Mouse (Mus musculus): ENCODE data around the gene Brca1. TPM values are rescaled to one million over a fixed set of nuclear protein-coding genes. Genes with fewer than 3 reads are reported as not detected.
"Not testable (repeated sequence)": the region's sequence is repeated elsewhere in the genome, so short reads cannot be mapped to it uniquely, and the experiment has no call there.

Gene Brca1
- polyA plus RNA-seq, 1 experiment from 2014 or later, result 21.0 TPM

- Histone ChIP-seq H3K4me1 (ENCODE audit: insufficient read depth) (no peaks in the 10 kb centered on the region), H3K4me2 (peak overlapping the region; percentile 59), H3K27ac (ENCODE audit: low read depth) (no peak overlapping the region), H3K36me3 (ENCODE audit: insufficient read depth) (peaks cover 23% of the 10 kb centered on the region), H3K27me3 (ENCODE audit: insufficient read depth, low read length) (no peaks in the 10 kb centered on the region), H3K9ac (no peak overlapping the region), H3K4me3 (ENCODE audit: low read depth, low read length) (peak overlapping the region; percentile 42), H3K9me3 (ENCODE audit: low read depth, low read length) (no peaks in the 10 kb centered on the region)
- ATAC-seq (ENCODE audit: insufficient read depth) (no peak), DNase-seq (no peak)
- WGBS, result 75% methylated on average over 4 of the region's 4 CpGs
- no peak for TF ChIP-seq CTCF (IDR thresholded peaks at IDR 0.05; ENCODE audit: low read depth)
These were observed 102.9 kb downstream of the Brca1 start for GRCm38 (mm10) chr11:101448899-101449298.

- peak; percentile 75 for ATAC-seq (ENCODE audit: insufficient read depth)
- peak within 1 kb of the TSS; percentile 42 for H3K4me3 ChIP-seq (ENCODE audit: low read depth, low read length)
- WGBS, result 17% methylated on average over 10 of the region's 10 CpGs
These were observed 103.4 kb downstream of the Brca1 start, which contains the start of gene Ifi35 for GRCm38 (mm10) chr11:101448274-101448746. Ifi35 (plus strand) TSS chr11:101448407.

GRCm38 (mm10) chr11:101447786-101448185, 104.0 kb downstream of the Brca1 start:
- H3K4me3 ChIP-seq (ENCODE audit: low read depth, low read length), result peak overlapping the region; percentile 42; the same call in 1 of the 2 replicates
- ATAC-seq (ENCODE audit: insufficient read depth) (no peak), DNase-seq (no peak)
- no peak for TF ChIP-seq CTCF (IDR thresholded peaks at IDR 0.05; ENCODE audit: low read depth)
- peak overlapping the region; percentile 52; the same call in 1 of the 2 replicates for H3K9ac ChIP-seq
- H3K4me2 ChIP-seq, result peak overlapping the region; percentile 59
- H3K27me3 ChIP-seq (ENCODE audit: insufficient read depth, low read length), result no peaks in the 10 kb centered on the region
- 81% methylated on average over 5 of the region's 5 CpGs for WGBS
- peaks cover 33% of the 10 kb centered on the region for H3K36me3 ChIP-seq (ENCODE audit: insufficient read depth)
- H3K27ac ChIP-seq (ENCODE audit: low read depth), result no peak overlapping the region
- H3K4me1 ChIP-seq (ENCODE audit: insufficient read depth), result no peaks in the 10 kb centered on the region
- no peaks in the 10 kb centered on the region for H3K9me3 ChIP-seq (ENCODE audit: low read depth, low read length)

More at GRCm38 (mm10) chr11:101448274-101448746, 103.4 kb downstream of the Brca1 start, which contains the start of gene Ifi35:
- Histone ChIP-seq H3K4me2 (peak within 1 kb of the TSS; percentile 59), H3K9me3 (ENCODE audit: low read depth, low read length) (no peaks in the 10 kb centered on the region), H3K9ac (peak within 1 kb of the TSS; percentile 52), H3K27me3 (ENCODE audit: insufficient read depth, low read length) (no peaks in the 10 kb centered on the region), H3K27ac (ENCODE audit: low read depth) (peak within 1 kb of the TSS; percentile 76), H3K36me3 (ENCODE audit: insufficient read depth) (peaks cover 29% of the 10 kb centered on the region), H3K4me1 (ENCODE audit: insufficient read depth) (no peaks in the 10 kb centered on the region)
- TF ChIP-seq CTCF (IDR thresholded peaks at IDR 0.05; ENCODE audit: low read depth), result no peak
- peak; percentile 88 for DNase-seq

- not testable (repeated sequence) for H3K4me2 ChIP-seq; DNase-seq; H3K9ac ChIP-seq; H3K27me3 ChIP-seq (ENCODE audit: insufficient read depth, low read length); ATAC-seq (ENCODE audit: insufficient read depth); H3K4me1 ChIP-seq (ENCODE audit: insufficient read depth); H3K9me3 ChIP-seq (ENCODE audit: low read depth, low read length); H3K4me3 ChIP-seq (ENCODE audit: low read depth, low read length); H3K27ac ChIP-seq (ENCODE audit: low read depth)
- 86% methylated on average over 8 of the region's 8 CpGs for WGBS
- H3K36me3 ChIP-seq (ENCODE audit: insufficient read depth), result peaks cover 33% of the 10 kb centered on the region
These were observed 104.9 kb downstream of the Brca1 start for GRCm38 (mm10) chr11:101446860-101447259.

GRCm38 (mm10) chr11:101446319-101446718, 105.4 kb downstream of the Brca1 start:
- H3K4me2 ChIP-seq, result no peak overlapping the region
- no peaks in the 10 kb centered on the region for H3K4me1 ChIP-seq (ENCODE audit: insufficient read depth)
- H3K9ac ChIP-seq, result no peak overlapping the region
- DNase-seq (no peak), ATAC-seq (ENCODE audit: insufficient read depth) (no peak)
- H3K9me3 ChIP-seq (ENCODE audit: low read depth, low read length), result no peaks in the 10 kb centered on the region
- H3K36me3 ChIP-seq (ENCODE audit: insufficient read depth), result peaks cover 33% of the 10 kb centered on the region
- no peaks in the 10 kb centered on the region for H3K27me3 ChIP-seq (ENCODE audit: insufficient read depth, low read length)
- no peak for TF ChIP-seq CTCF (IDR thresholded peaks at IDR 0.05; ENCODE audit: low read depth)
- WGBS, result 77% methylated on average over 1 of the region's 1 CpGs
- no peak overlapping the region for H3K4me3 ChIP-seq (ENCODE audit: low read depth, low read length)
- H3K27ac ChIP-seq (ENCODE audit: low read depth), result no peak overlapping the region; the same call in 1 of the 2 replicates

- DNase-seq (no peak), ATAC-seq (ENCODE audit: insufficient read depth) (peak; percentile 10; the same call in 1 of the 2 replicates)
- Histone ChIP-seq H3K9me3 (ENCODE audit: low read depth, low read length) (no peaks in the 10 kb centered on the region), H3K4me3 (ENCODE audit: low read depth, low read length) (peak overlapping the region; percentile 78), H3K4me2 (peak overlapping the region; percentile 96), H3K27ac (ENCODE audit: low read depth) (peak overlapping the region; percentile 91), H3K36me3 (ENCODE audit: insufficient read depth) (peaks cover 33% of the 10 kb centered on the region), H3K4me1 (ENCODE audit: insufficient read depth) (no peaks in the 10 kb centered on the region), H3K9ac (peak overlapping the region; percentile 91), H3K27me3 (ENCODE audit: insufficient read depth, low read length) (no peaks in the 10 kb centered on the region)
- TF ChIP-seq CTCF (IDR thresholded peaks at IDR 0.05; ENCODE audit: low read depth), result no peak
- WGBS, result 1% methylated on average over 14 of the region's 14 CpGs
These were observed 109.0 kb downstream of the Brca1 start for GRCm38 (mm10) chr11:101442760-101443159.

- Histone ChIP-seq H3K27me3 (ENCODE audit: insufficient read depth, low read length) (no peaks in the 10 kb centered on the region), H3K9ac (peak within 1 kb of the TSS; percentile 91), H3K4me1 (ENCODE audit: insufficient read depth) (no peaks in the 10 kb centered on the region), H3K36me3 (ENCODE audit: insufficient read depth) (peaks cover 33% of the 10 kb centered on the region), H3K9me3 (ENCODE audit: low read depth, low read length) (no peaks in the 10 kb centered on the region), H3K4me2 (peak within 1 kb of the TSS; percentile 96), H3K4me3 (ENCODE audit: low read depth, low read length) (peak within 1 kb of the TSS; percentile 78), H3K27ac (ENCODE audit: low read depth) (peak within 1 kb of the TSS; percentile 91)
- TF ChIP-seq CTCF (IDR thresholded peaks at IDR 0.05; ENCODE audit: low read depth), result peak; percentile 88
- WGBS, result under 1% methylated on average over 42 of the region's 42 CpGs
- ATAC-seq (ENCODE audit: insufficient read depth) (peak; percentile 99), DNase-seq (peak; percentile 99)
These were observed 109.5 kb downstream of the Brca1 start, which contains the start of gene Rpl27 for GRCm38 (mm10) chr11:101442127-101442693. Rpl27 (plus strand) TSS chr11:101442298.

GRCm38 (mm10) chr11:101441450-101442126, 110.2 kb downstream of the Brca1 start:
- DNase-seq; H3K27me3 ChIP-seq (ENCODE audit: insufficient read depth, low read length); H3K9ac ChIP-seq; H3K9me3 ChIP-seq (ENCODE audit: low read depth, low read length); H3K4me1 ChIP-seq (ENCODE audit: insufficient read depth); ATAC-seq (ENCODE audit: insufficient read depth); H3K27ac ChIP-seq (ENCODE audit: low read depth): not testable (repeated sequence)
- peak overlapping the region; percentile 96 for H3K4me2 ChIP-seq
- peaks cover 33% of the 10 kb centered on the region for H3K36me3 ChIP-seq (ENCODE audit: insufficient read depth)
- peak overlapping the region; percentile 78 for H3K4me3 ChIP-seq (ENCODE audit: low read depth, low read length)
- WGBS, result 40% methylated on average over 15 of the region's 15 CpGs

All from lung, embryonic 14.5 days (tissue).